10 mouse cellular contexts compared by ENCODE assay signal in genomic region chr7:143614404-143615135, GRCm38 (mm10). TPM values are rescaled to one million over a fixed set of nuclear protein-coding genes. Genes with fewer than 3 reads are reported as not detected.
DNase-seq lines count a peak whose midpoint lies in the region; ATAC-seq and TF ChIP-seq lines count a peak whose summit lies in the region.
"Had no signal": no experiment of that assay in that cellular context is flagged by ENCODE, and none has a peak within 500 bp of the region (broad histone marks: within the 10 kb centered on the region; RNA-seq: fewer than 3 reads in every experiment).

No protein-coding gene starts in this region.

- H3K4me3 ChIP-seq in lung, adult 2 months (replicated peaks; ENCODE audit: extremely low read depth, low read depth, low read length): no peak overlapping the region
- no peak overlapping the region for H3K4me3 ChIP-seq in lung, embryonic 14.5 days (ENCODE audit: low read depth, low read length)
- no peak overlapping the region for H3K4me3 ChIP-seq in hindbrain, embryonic 12.5 days

- no peak for TF ChIP-seq CTCF in lung, adult 2 months (IDR thresholded peaks at IDR 0.05; ENCODE audit: insufficient read depth, low read length)
- TF ChIP-seq CTCF in lung, embryonic 14.5 days (IDR thresholded peaks at IDR 0.05; ENCODE audit: low read depth): no peak

- DNase-seq in lung, adult 18-20 months: peak; percentile 40 to 54
- no peak for DNase-seq in lung, adult 2 months
- DNase-seq in heart, postnatal 14 days: peak; percentile 9 to 27
- DNase-seq in lung, embryonic 14.5 days: peak; percentile 44
- DNase-seq in spleen, postnatal 36 days (ENCODE audit: low spot score in 2 of 2): no peak
- DNase-seq in B cell, adult 2 months: no peak
- DNase-seq in ovary, postnatal 14 days (ENCODE audit: low spot score): no peak
- DNase-seq: right cerebral cortex, postnatal 14 days had no signal

- ATAC-seq in lung, embryonic 14.5 days (ENCODE audit: insufficient read depth): peak; percentile 38; the same call in 1 of the 2 replicates
- no peak for ATAC-seq in hindbrain, embryonic 12.5 days (ENCODE audit: low FRiP score)

- H3K27me3 ChIP-seq in lung, embryonic 14.5 days (ENCODE audit: insufficient read depth, low read length): no peaks in the 10 kb centered on the region
- H3K27me3 ChIP-seq in hindbrain, embryonic 12.5 days: no peaks in the 10 kb centered on the region

- 0 out of 2 replicates have a peak, but pooled peaks cover 3% of the 10 kb centered on the region for H3K4me1 ChIP-seq in lung, adult 2 months (ENCODE audit: control insufficient read depth, insufficient read depth, low read length)
- no peaks in the 10 kb centered on the region for H3K4me1 ChIP-seq in lung, embryonic 14.5 days (ENCODE audit: insufficient read depth)
- no peaks in the 10 kb centered on the region for H3K4me1 ChIP-seq in hindbrain, embryonic 12.5 days

- no peak overlapping the region for H3K9ac ChIP-seq in lung, embryonic 14.5 days
- no peak overlapping the region for H3K9ac ChIP-seq in hindbrain, embryonic 12.5 days
- H3K9ac ChIP-seq: liver, embryonic 14.5 days had no signal

- H3K9me3 ChIP-seq in lung, embryonic 14.5 days (ENCODE audit: low read depth, low read length): no peaks in the 10 kb centered on the region
- no peaks in the 10 kb centered on the region for H3K9me3 ChIP-seq in hindbrain, embryonic 12.5 days (replicated peaks)

- WGBS in lung, adult 2 months: 19% methylated on average over 9 of the region's 9 CpGs
- WGBS in lung, embryonic 14.5 days: 44% methylated on average over 9 of the region's 9 CpGs
- 74% methylated on average over 9 of the region's 9 CpGs for WGBS in hindbrain, embryonic 12.5 days

- peak overlapping the region; percentile 15; the same call in 1 of the 2 replicates for H3K27ac ChIP-seq in lung, embryonic 14.5 days (ENCODE audit: low read depth)
- no peak overlapping the region for H3K27ac ChIP-seq in hindbrain, embryonic 12.5 days
- H3K27ac ChIP-seq: liver, embryonic 14.5 days had no signal

- H3K4me2 ChIP-seq in lung, embryonic 14.5 days: no peak overlapping the region
- no peak overlapping the region for H3K4me2 ChIP-seq in hindbrain, embryonic 12.5 days (replicated peaks)

- intact Hi-C loops in heart, postnatal 14 days (cut with DNase I): no loop called here

- no peak; the same call in 1 of the 2 replicates for TF ChIP-seq POLR2A in lung, adult 2 months (IDR thresholded peaks at IDR 0.05; ENCODE audit: borderline replicate concordance, extremely low read depth, low read depth, low read length)

- H3K36me3 ChIP-seq in lung, embryonic 14.5 days (ENCODE audit: insufficient read depth): no peaks in the 10 kb centered on the region
- no peaks in the 10 kb centered on the region for H3K36me3 ChIP-seq in hindbrain, embryonic 12.5 days

RNA-seq across cellular contexts. Expression of gene Tnfrsf26, which starts 14.0 kb away (rescaled TPM):
- polyA plus RNA-seq in lung, adult 2 months (2012; rRNA removed): 0.76 and 1.8 TPM in 2 replicates
- under 1 TPM; 0.71 to 0.76 TPM for total RNA-seq in heart, postnatal 14 days (2021)
- polyA plus RNA-seq in lung, embryonic 14.5 days (2014; fragmentation: Nextera tagmentation; extraction: Ambion mirVana): 0.11 and 0.24 TPM in 2 replicates
- 0.12 and 0.35 TPM in 2 replicates for polyA plus RNA-seq in hindbrain, embryonic 12.5 days (2016; fragmentation: Nextera tagmentation; extraction: Ambion mirVana)

RNA-seq across cellular contexts. Expression of gene Cars, which starts 14.7 kb away (rescaled TPM):
- 14.4 and 17.1 TPM in 2 replicates for polyA plus RNA-seq in lung, adult 2 months (2012; rRNA removed)
- total RNA-seq in heart, postnatal 14 days (2021): 10 to 100 TPM; 20.0 to 21.2 TPM
- polyA plus RNA-seq in lung, embryonic 14.5 days (2014; fragmentation: Nextera tagmentation; extraction: Ambion mirVana): 59.8 and 65.9 TPM in 2 replicates
- polyA plus RNA-seq in hindbrain, embryonic 12.5 days (2016; fragmentation: Nextera tagmentation; extraction: Ambion mirVana): 57.1 and 61.6 TPM in 2 replicates

RNA-seq across cellular contexts. Expression of gene Tnfrsf22, which starts 34.9 kb away (rescaled TPM):
- polyA plus RNA-seq in lung, adult 2 months (2012; rRNA removed): 5.7 and 6.5 TPM in 2 replicates
- 1 to 10 TPM; 2.5 to 2.9 TPM for total RNA-seq in heart, postnatal 14 days (2021)
- 9.3 and 13.6 TPM in 2 replicates for polyA plus RNA-seq in lung, embryonic 14.5 days (2014; fragmentation: Nextera tagmentation; extraction: Ambion mirVana)
- polyA plus RNA-seq in hindbrain, embryonic 12.5 days (2016; fragmentation: Nextera tagmentation; extraction: Ambion mirVana): 8.3 and 8.8 TPM in 2 replicates

Comparison
In these comparisons a context has a peak if more than half of its experiments do, and no peak if none do; other contexts are left out.
1. DNase-seq: peak in lung, adult 18-20 months (2 of 2), heart, postnatal 14 days (2 of 2) and lung, embryonic 14.5 days (single experiment); none in lung, adult 2 months (single experiment), spleen, postnatal 36 days (0 of 2), B cell, adult 2 months (0 of 2) and ovary, postnatal 14 days (single experiment).